Mouse (Mus musculus) C2C12 (cell line): ENCODE results near the gene Spata2. TPM values are rescaled to one million over a fixed set of nuclear protein-coding genes. Genes with fewer than 3 reads are reported as not detected.

Experiments
- H3K27me3 ChIP-seq: one replicate; pipeline ENCODE4 v1.6.1; 2011; ENCODE audit not compliant: control insufficient read depth, insufficient read depth, insufficient read length
- H3K36me3 ChIP-seq: one replicate; pipeline ENCODE4 v1.6.1; 2011; ENCODE audit not compliant: control insufficient read depth, insufficient read depth
- H3K4me3 ChIP-seq: one replicate; pipeline ENCODE4 v1.5.1; 2011; ENCODE audit warnings: mild to moderate bottlenecking, control low read depth; ENCODE audit not compliant: poor library complexity, insufficient read depth, severe bottlenecking
- H3K79me2 ChIP-seq: one replicate; pipeline ENCODE4 v1.6.1; 2011; ENCODE audit not compliant: control insufficient read depth, insufficient read depth
- H3K79me3 ChIP-seq: one replicate; pipeline ENCODE4 v1.6.1; 2011; ENCODE audit warnings: low read depth, control low read depth
- H3ac ChIP-seq: one replicate; pipeline ENCODE3; 2011; ENCODE audit warnings: low read depth; ENCODE audit not compliant: control insufficient read depth, insufficient read length
- CEBPB ChIP-seq: IDR thresholded peaks from one replicate; pipeline ENCODE4 v1.6.1; 2011; ENCODE audit warnings: low read depth, mild to moderate bottlenecking, control low read depth, moderate library complexity
- CTCF ChIP-seq: IDR thresholded peaks from one replicate; pipeline ENCODE4 v1.5.1; 2011; ENCODE audit not compliant: control insufficient read depth, insufficient read depth, insufficient read length
- FOSL1 ChIP-seq: IDR thresholded peaks from one replicate; pipeline ENCODE4 v1.8.0; 2011; ENCODE audit warnings: mild to moderate bottlenecking, low read length; ENCODE audit not compliant: poor library complexity, insufficient read depth, severe bottlenecking
- MAX ChIP-seq: IDR thresholded peaks from one replicate; pipeline ENCODE4 v1.6.1; 2011; ENCODE audit warnings: mild to moderate bottlenecking, control low read depth
- MYOD1 ChIP-seq: IDR thresholded peaks from one replicate; pipeline ENCODE4 v1.6.1; 2011; ENCODE audit warnings: low read depth; ENCODE audit not compliant: control insufficient read depth, insufficient read length
- MYOG ChIP-seq: IDR thresholded peaks from one replicate; pipeline ENCODE4 v1.6.1; 2011; ENCODE audit not compliant: control insufficient read depth, insufficient read length; ENCODE audit errors: extremely low read depth
- USF1 ChIP-seq: IDR thresholded peaks from one replicate; pipeline ENCODE4 v1.6.1; 2011; ENCODE audit warnings: low read depth, mild to moderate bottlenecking, control low read depth, moderate library complexity
- polyA plus RNA-seq: library from polyadenylated mRNA; unstranded; fragments of >200 nt; fragmentation: generic; extraction: Trizol; gene quantifications from one replicate; pipeline ENCODE4 v1.2.1, GENCODE M21; 2012; ENCODE audit warnings: missing spikeins

Gene Spata2
- polyA plus RNA-seq, 1 experiment = 10.4 TPM

- peaks cover 42% of the 10 kb centered on the region for H3K36me3 ChIP-seq
- H3K27me3 ChIP-seq = no peaks in the 10 kb centered on the region
- no peak overlapping the region for H3ac ChIP-seq
- H3K4me3 ChIP-seq = no peak overlapping the region
- H3K79me3 ChIP-seq = no peaks in the 10 kb centered on the region
- no peaks in the 10 kb centered on the region for H3K79me2 ChIP-seq
- TF ChIP-seq MYOD1 (no peak), FOSL1 (no peak), MYOG (no peak), MAX (no peak), CTCF (no peak), USF1 (no peak), CEBPB (no peak)
These were observed 26.7 kb downstream of the Spata2 start for GRCm38 (mm10) chr2:167465951-167466350.

DNA sequence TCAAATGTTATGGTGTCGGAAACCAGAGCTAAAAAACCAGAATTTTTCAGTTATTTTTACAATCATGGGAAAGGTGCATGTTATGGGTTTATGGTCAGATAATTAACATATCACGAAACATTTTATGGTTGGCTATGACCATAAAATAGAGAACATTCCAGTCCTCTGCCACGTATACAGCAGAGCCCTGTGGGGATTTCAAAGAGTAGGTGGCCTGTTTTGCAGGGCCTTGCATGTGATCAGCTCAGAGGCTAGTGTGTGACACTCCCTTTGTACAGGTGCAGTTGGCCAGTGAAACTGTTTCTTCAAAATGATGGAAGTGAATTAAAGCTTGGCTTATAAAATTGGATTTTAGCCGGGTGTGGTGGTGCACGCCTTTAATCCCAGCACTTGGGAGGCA is 28.9 kb downstream of the Spata2 start:
- no peak overlapping the region for H3ac ChIP-seq
- no peaks in the 10 kb centered on the region for H3K79me2 ChIP-seq
- H3K4me3 ChIP-seq = no peak overlapping the region
- no peaks in the 10 kb centered on the region for H3K27me3 ChIP-seq
- peaks cover 39% of the 10 kb centered on the region for H3K36me3 ChIP-seq
- H3K79me3 ChIP-seq = no peaks in the 10 kb centered on the region
- no peak for TF ChIP-seq MAX
- TF ChIP-seq CEBPB = no peak
- no peak for TF ChIP-seq CTCF
- no peak for TF ChIP-seq MYOG
- TF ChIP-seq USF1 = no peak
- no peak for TF ChIP-seq FOSL1
- no peak for TF ChIP-seq MYOD1

DNA sequence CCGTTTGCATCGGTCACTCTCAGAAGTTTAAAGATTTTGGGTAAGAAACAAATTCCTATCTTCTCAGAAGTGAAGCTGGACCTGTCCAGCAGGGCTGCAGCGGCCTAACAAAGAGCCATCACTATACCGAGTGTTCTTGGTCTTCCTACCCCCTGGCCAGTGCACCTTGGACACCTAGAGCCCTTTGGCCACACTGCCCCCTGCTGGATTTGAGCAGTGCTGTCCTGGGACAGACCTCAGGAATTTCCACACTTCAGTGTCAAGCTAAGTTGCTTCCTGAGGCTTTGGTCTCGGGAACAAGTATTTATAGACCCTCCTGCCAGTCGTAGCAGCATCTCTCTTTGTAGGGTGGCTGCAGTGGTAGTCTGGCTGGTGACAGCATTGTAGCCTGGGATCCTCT is 29.7 kb downstream of the Spata2 start:
- no peak overlapping the region for H3ac ChIP-seq
- peaks cover 41% of the 10 kb centered on the region for H3K36me3 ChIP-seq
- no peak overlapping the region for H3K4me3 ChIP-seq
- no peak for TF ChIP-seq USF1
- no peak for TF ChIP-seq MYOG
- no peak for TF ChIP-seq FOSL1
- TF ChIP-seq CTCF = peak; percentile 79
- no peak for TF ChIP-seq MYOD1
- no peak for TF ChIP-seq MAX
- no peak for TF ChIP-seq CEBPB
- H3K79me3 ChIP-seq = no peaks in the 10 kb centered on the region
- H3K27me3 ChIP-seq = no peaks in the 10 kb centered on the region
- H3K79me2 ChIP-seq = no peaks in the 10 kb centered on the region

DNA sequence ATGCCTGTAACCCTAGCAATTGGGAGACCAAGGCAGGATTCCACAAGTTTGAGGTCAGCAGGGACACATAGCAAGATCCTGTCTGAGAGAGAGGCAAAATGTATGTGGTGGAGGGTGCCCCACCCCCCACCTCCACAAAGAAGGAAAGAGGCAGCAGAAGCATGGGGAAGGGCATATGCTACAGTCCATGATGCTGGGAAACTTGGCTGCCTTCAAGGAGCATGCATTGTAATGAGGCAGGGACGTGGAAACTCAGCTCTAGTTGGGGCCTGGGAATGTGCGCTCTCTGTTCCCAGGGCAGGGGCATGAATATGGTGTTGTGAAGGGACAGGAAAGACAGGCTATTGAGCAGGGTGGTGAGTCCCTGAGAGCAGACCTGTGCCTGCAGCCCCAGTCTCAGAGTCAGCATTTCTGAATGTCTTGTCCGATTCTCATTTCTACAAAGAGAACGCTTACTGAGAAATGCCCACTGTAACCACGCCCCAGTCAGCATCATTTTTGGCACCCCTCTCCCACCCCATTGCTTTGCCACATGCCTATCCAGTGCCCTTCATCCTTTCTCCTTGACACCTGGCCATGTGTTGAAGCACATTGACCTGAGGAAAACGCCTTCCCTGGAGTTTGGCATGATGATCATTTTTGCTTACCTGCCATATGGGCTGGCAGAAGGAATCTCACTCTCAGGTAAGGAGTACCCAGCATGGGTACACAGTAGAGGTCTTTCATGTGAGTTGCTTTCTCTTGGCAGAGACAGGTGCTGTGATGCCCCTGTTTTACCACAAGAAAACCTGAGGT is 33.4 kb downstream of the Spata2 start:
- no peak overlapping the region for H3ac ChIP-seq
- TF ChIP-seq MYOD1 (no peak), CEBPB (no peak), MAX (no peak), MYOG (no peak), CTCF (no peak), USF1 (no peak), FOSL1 (no peak)
- no peaks in the 10 kb centered on the region for H3K79me3 ChIP-seq
- H3K79me2 ChIP-seq = no peaks in the 10 kb centered on the region
- peaks cover 46% of the 10 kb centered on the region for H3K36me3 ChIP-seq
- no peak overlapping the region for H3K4me3 ChIP-seq
- no peaks in the 10 kb centered on the region for H3K27me3 ChIP-seq

- Histone ChIP-seq H3K79me2 (no peaks in the 10 kb centered on the region), H3K27me3 (no peaks in the 10 kb centered on the region), H3K36me3 (peaks cover 53% of the 10 kb centered on the region), H3K4me3 (no peak overlapping the region), H3ac (no peak overlapping the region), H3K79me3 (no peaks in the 10 kb centered on the region)
- no peak for TF ChIP-seq MYOG
These were observed 34.1 kb downstream of the Spata2 start for GRCm38 (mm10) chr2:167458548-167458947.

- TF ChIP-seq MAX = no peak
- no peak for TF ChIP-seq CTCF
- TF ChIP-seq MYOD1 = no peak
- no peak for TF ChIP-seq FOSL1
- no peak for TF ChIP-seq CEBPB
- TF ChIP-seq USF1 = no peak
- TF ChIP-seq MYOG = no peak
- no peaks in the 10 kb centered on the region for H3K79me2 ChIP-seq
- H3K36me3 ChIP-seq = peaks cover 62% of the 10 kb centered on the region
- no peak overlapping the region for H3ac ChIP-seq
- H3K79me3 ChIP-seq = no peaks in the 10 kb centered on the region
- no peak overlapping the region for H3K4me3 ChIP-seq
- H3K27me3 ChIP-seq = no peaks in the 10 kb centered on the region
These were observed 35.5 kb downstream of the Spata2 start for GRCm38 (mm10) chr2:167457213-167457612.
